Mouse (Mus musculus) lung, embryonic 15.5 days (tissue): ENCODE measurements around the gene Fam241b. TPM values are rescaled to one million over a fixed set of nuclear protein-coding genes. Genes with fewer than 3 reads are reported as not detected.
A peak's percentile ranks its signal among the peaks of the same experiment; 100 is the strongest.

Experiments
- ATAC-seq: fragments of 200-750 bp; cut with Nextera tagmentation; 2 replicates; pipeline ENCODE4 v1.8.0; 2017; ENCODE audit warnings: moderate number of reproducible peaks, borderline replicate concordance; ENCODE audit not compliant: low FRiP score, low TSS enrichment; ENCODE audit errors: extremely low read depth
- H3K27ac ChIP-seq: fragments of 300-500 bp; sonication (generic); 2 replicates; pipeline ENCODE4 v1.5.1; 2015; ENCODE audit warnings: moderate library complexity, mild to moderate bottlenecking, inconsistent platforms
- H3K27me3 ChIP-seq: fragments of 300-500 bp; sonication (generic); 2 replicates; pipeline ENCODE4 v1.6.1; 2015; ENCODE audit warnings: inconsistent platforms
- H3K36me3 ChIP-seq: fragments of 300-500 bp; sonication (generic); 2 replicates; pipeline ENCODE4 v1.6.1; 2015; ENCODE audit warnings: inconsistent platforms
- H3K4me1 ChIP-seq: fragments of 300-500 bp; sonication (generic); 2 replicates; pipeline ENCODE4 v1.6.1; 2015; ENCODE audit warnings: inconsistent platforms
- H3K4me2 ChIP-seq: fragments of 300-500 bp; sonication (generic); 2 replicates; pipeline ENCODE4 v1.6.1; 2015; ENCODE audit warnings: inconsistent platforms, mild to moderate bottlenecking, moderate library complexity
- H3K4me3 ChIP-seq: fragments of 300-500 bp; sonication (generic); 2 replicates; pipeline ENCODE4 v1.5.1; 2015; ENCODE audit warnings: mild to moderate bottlenecking, inconsistent platforms
- H3K9ac ChIP-seq: fragments of 300-500 bp; sonication (generic); 2 replicates; pipeline ENCODE4 v1.6.1; 2015; ENCODE audit warnings: inconsistent platforms
- H3K9me3 ChIP-seq: fragments of 300-500 bp; sonication (generic); 2 replicates; pipeline ENCODE4 v1.6.1; 2016; ENCODE audit warnings: inconsistent platforms
- WGBS: fragments of 180-500 bp; shearing (Covaris S2); methylation state at CpG from one replicate; pipeline ENCODE4 v1.1.7; 2015; 5-methylcytosine and 5-hydroxymethylcytosine counted together
- polyA plus RNA-seq: library from polyadenylated mRNA; unstranded; fragments of >200 nt; fragmentation: Nextera tagmentation; extraction: Ambion mirVana; gene quantifications from 2 replicates; pipeline ENCODE4 v1.2.1, GENCODE M21; 2015

Fam241b gene
- 14.0 and 14.4 TPM in 2 replicates for polyA plus RNA-seq

GRCm38 (mm10) chr10:62143820-62144219, at the start of gene Fam241b:
Gene Fam241b (minus strand): TSS chr10:62143920.
- H3K36me3 ChIP-seq, result no peaks in the 10 kb centered on the region
- no peak within 1 kb of the TSS for H3K27ac ChIP-seq
- 50% methylated on average over 8 of the region's 8 CpGs for WGBS
- H3K9ac ChIP-seq, result no peak within 1 kb of the TSS
- no peak for ATAC-seq
- H3K4me2 ChIP-seq, result no peak within 1 kb of the TSS
- no peak within 1 kb of the TSS for H3K4me3 ChIP-seq
- no peaks in the 10 kb centered on the region for H3K9me3 ChIP-seq
- no peaks in the 10 kb centered on the region for H3K4me1 ChIP-seq
- H3K27me3 ChIP-seq, result no peaks in the 10 kb centered on the region; the same call in 1 of the 2 replicates

- Histone ChIP-seq H3K9me3 (no peaks in the 10 kb centered on the region), H3K27me3 (no peaks in the 10 kb centered on the region), H3K4me3 (no peak overlapping the region), H3K4me1 (peaks cover 4% of the 10 kb centered on the region; the same call in 1 of the 2 replicates), H3K27ac (no peak overlapping the region), H3K36me3 (peaks cover 1% of the 10 kb centered on the region; the same call in 1 of the 2 replicates), H3K9ac (no peak overlapping the region), H3K4me2 (no peak overlapping the region)
- ATAC-seq, result no peak
- WGBS, result 64% methylated on average over 9 of the region's 9 CpGs
Observed at GRCm38 (mm10) chr10:62192701-62193157, 49.0 kb upstream of the Fam241b start.

- no peaks in the 10 kb centered on the region for H3K9me3 ChIP-seq
- H3K9ac ChIP-seq, result no peak overlapping the region
- no peak overlapping the region for H3K27ac ChIP-seq
- 92% methylated on average over 7 of the region's 7 CpGs for WGBS
- H3K4me1 ChIP-seq, result peaks cover 4% of the 10 kb centered on the region; the same call in 1 of the 2 replicates
- H3K27me3 ChIP-seq, result no peaks in the 10 kb centered on the region
- ATAC-seq, result no peak
- H3K36me3 ChIP-seq, result peaks cover 4% of the 10 kb centered on the region; the same call in 1 of the 2 replicates
- no peak overlapping the region for H3K4me3 ChIP-seq
- H3K4me2 ChIP-seq, result no peak overlapping the region
Observed at GRCm38 (mm10) chr10:62190821-62191220, 47.1 kb upstream of the Fam241b start.

GRCm38 (mm10) chr10:62189910-62190309, 46.2 kb upstream of the Fam241b start:
- H3K9ac ChIP-seq, result no peak overlapping the region
- no peak overlapping the region for H3K27ac ChIP-seq
- WGBS, result 74% methylated on average over 4 of the region's 4 CpGs
- no peaks in the 10 kb centered on the region for H3K9me3 ChIP-seq
- H3K36me3 ChIP-seq, result peaks cover 4% of the 10 kb centered on the region; the same call in 1 of the 2 replicates
- no peak overlapping the region for H3K4me3 ChIP-seq
- no peaks in the 10 kb centered on the region for H3K27me3 ChIP-seq
- ATAC-seq, result no peak
- H3K4me2 ChIP-seq, result no peak overlapping the region
- H3K4me1 ChIP-seq, result no peaks in the 10 kb centered on the region

- H3K27ac ChIP-seq, result no peak overlapping the region
- no peak for ATAC-seq
- no peak overlapping the region for H3K4me3 ChIP-seq
- WGBS, result 65% methylated on average over 3 of the region's 3 CpGs
- no peak overlapping the region for H3K4me2 ChIP-seq
- no peaks in the 10 kb centered on the region for H3K4me1 ChIP-seq
- H3K36me3 ChIP-seq, result peaks cover 4% of the 10 kb centered on the region; the same call in 1 of the 2 replicates
- no peaks in the 10 kb centered on the region for H3K27me3 ChIP-seq
- no peak overlapping the region for H3K9ac ChIP-seq
- no peaks in the 10 kb centered on the region for H3K9me3 ChIP-seq
Observed at GRCm38 (mm10) chr10:62189303-62189702, 45.6 kb upstream of the Fam241b start.

- peaks cover 4% of the 10 kb centered on the region; the same call in 1 of the 2 replicates for H3K36me3 ChIP-seq
- no peak overlapping the region for H3K27ac ChIP-seq
- H3K4me3 ChIP-seq, result no peak overlapping the region
- no peaks in the 10 kb centered on the region for H3K9me3 ChIP-seq
- H3K4me2 ChIP-seq, result no peak overlapping the region
- 20% methylated on average over 7 of the region's 7 CpGs for WGBS
- no peaks in the 10 kb centered on the region for H3K4me1 ChIP-seq
- no peaks in the 10 kb centered on the region; the same call in 1 of the 2 replicates for H3K27me3 ChIP-seq
- ATAC-seq, result peak; percentile 36; the same call in 1 of the 2 replicates
- H3K9ac ChIP-seq, result no peak overlapping the region
Observed at GRCm38 (mm10) chr10:62186882-62187281, 43.2 kb upstream of the Fam241b start.

GRCm38 (mm10) chr10:62183053-62183452, 39.3 kb upstream of the Fam241b start:
- Histone ChIP-seq H3K4me1 (no peaks in the 10 kb centered on the region), H3K36me3 (peaks cover 4% of the 10 kb centered on the region; the same call in 1 of the 2 replicates), H3K9ac (no peak overlapping the region), H3K27ac (no peak overlapping the region), H3K4me3 (no peak overlapping the region), H3K27me3 (no peaks in the 10 kb centered on the region; the same call in 1 of the 2 replicates), H3K4me2 (no peak overlapping the region), H3K9me3 (no peaks in the 10 kb centered on the region)
- WGBS, result 1% methylated on average over 10 of the region's 10 CpGs
- ATAC-seq, result peak; percentile 61; the same call in 1 of the 2 replicates

- Histone ChIP-seq H3K27me3 (no peaks in the 10 kb centered on the region; the same call in 1 of the 2 replicates), H3K9me3 (no peaks in the 10 kb centered on the region), H3K4me1 (no peaks in the 10 kb centered on the region), H3K4me3 (no peak overlapping the region), H3K27ac (no peak overlapping the region), H3K9ac (no peak overlapping the region), H3K36me3 (peaks cover under 1% of the 10 kb centered on the region; the same call in 1 of the 2 replicates), H3K4me2 (no peak overlapping the region)
- WGBS, result 70% methylated on average over 6 of the region's 6 CpGs
- ATAC-seq, result no peak
Observed at GRCm38 (mm10) chr10:62182471-62183014, 38.8 kb upstream of the Fam241b start.

- H3K36me3 ChIP-seq, result no peaks in the 10 kb centered on the region
- H3K9me3 ChIP-seq, result no peaks in the 10 kb centered on the region
- H3K27me3 ChIP-seq, result no peaks in the 10 kb centered on the region; the same call in 1 of the 2 replicates
- H3K27ac ChIP-seq, result no peak overlapping the region
- WGBS, result 43% methylated on average over 3 of the region's 3 CpGs
- no peak; the same call in 1 of the 2 replicates for ATAC-seq
- H3K4me2 ChIP-seq, result no peak overlapping the region
- no peak overlapping the region for H3K4me3 ChIP-seq
- H3K9ac ChIP-seq, result no peak overlapping the region
- no peaks in the 10 kb centered on the region for H3K4me1 ChIP-seq
Observed at GRCm38 (mm10) chr10:62181701-62182100, 38.0 kb upstream of the Fam241b start.

- ATAC-seq, result no peak
- H3K9ac ChIP-seq, result no peak overlapping the region
- 82% methylated on average over 3 of the region's 3 CpGs for WGBS
- no peaks in the 10 kb centered on the region for H3K9me3 ChIP-seq
- no peak overlapping the region for H3K4me3 ChIP-seq
- no peaks in the 10 kb centered on the region for H3K4me1 ChIP-seq
- H3K36me3 ChIP-seq, result no peaks in the 10 kb centered on the region
- H3K27ac ChIP-seq, result no peak overlapping the region
- H3K27me3 ChIP-seq, result no peaks in the 10 kb centered on the region; the same call in 1 of the 2 replicates
- H3K4me2 ChIP-seq, result no peak overlapping the region
Observed at GRCm38 (mm10) chr10:62179944-62180343, 36.2 kb upstream of the Fam241b start.

GRCm38 (mm10) chr10:62174533-62175313, 31.0 kb upstream of the Fam241b start:
- Histone ChIP-seq H3K4me1 (0 out of 2 replicates have a peak, but pooled peaks cover 3% of the 10 kb centered on the region), H3K4me3 (no peak overlapping the region), H3K9ac (no peak overlapping the region), H3K9me3 (no peaks in the 10 kb centered on the region), H3K27ac (no peak overlapping the region), H3K36me3 (no peaks in the 10 kb centered on the region), H3K27me3 (no peaks in the 10 kb centered on the region), H3K4me2 (no peak overlapping the region)
- no peak for ATAC-seq
- 52% methylated on average over 15 of the region's 15 CpGs for WGBS
